Mouse (Mus musculus) forebrain, embryonic 10.5 days (tissue): Measurements from ENCODE around the gene Serinc2. TPM values are rescaled to one million over a fixed set of nuclear protein-coding genes. Genes with fewer than 3 reads are reported as not detected.

Experiments used
- DNase-seq: peaks from one replicate; pipeline ENCODE4 v3.0.0-alpha.2; 2017; ENCODE audit warnings: low spot score; ENCODE audit errors: extremely low spot score
- H3K27ac ChIP-seq: fragments of 300-500 bp; sonication (generic); 2 replicates; pipeline ENCODE4 v1.5.1; 2016; ENCODE audit warnings: mild to moderate bottlenecking
- H3K27me3 ChIP-seq: fragments of 300-500 bp; sonication (generic); 2 replicates; pipeline ENCODE4 v1.6.1; 2016; ENCODE audit warnings: mild to moderate bottlenecking; ENCODE audit not compliant: poor library complexity, severe bottlenecking
- H3K36me3 ChIP-seq: fragments of 300-500 bp; sonication (generic); replicated peaks from 2 replicates; pipeline ENCODE4 v1.6.1; 2016; ENCODE audit warnings: mild to moderate bottlenecking, moderate library complexity
- H3K4me1 ChIP-seq: fragments of 300-500 bp; sonication (generic); 2 replicates; pipeline ENCODE4 v1.6.1; 2016
- H3K4me3 ChIP-seq: fragments of 300-500 bp; sonication (generic); 2 replicates; pipeline ENCODE4 v1.5.1; 2016; ENCODE audit warnings: mild to moderate bottlenecking, moderate library complexity
- H3K9me3 ChIP-seq: fragments of 300-500 bp; sonication (generic); 2 replicates; pipeline ENCODE4 v1.6.1; 2016; ENCODE audit warnings: mild to moderate bottlenecking, moderate library complexity
- WGBS: fragments of 180-500 bp; shearing (Covaris S2); methylation state at CpG from one replicate; pipeline ENCODE4 v1.1.7; 2016; 5-methylcytosine and 5-hydroxymethylcytosine counted together
- polyA plus RNA-seq: library from polyadenylated mRNA; unstranded; fragments of >200 nt; fragmentation: Nextera tagmentation; extraction: Ambion mirVana; gene quantifications from 2 replicates; pipeline ENCODE4 v1.2.1, GENCODE M21; 2016

Gene Serinc2
- 53.3 and 63.2 TPM in 2 replicates for polyA plus RNA-seq

GRCm38 (mm10) chr4:130279105-130279504, at the start of gene Serinc2:
TSS of gene Serinc2 (minus strand) at chr4:130279205.
- H3K36me3 ChIP-seq: no peaks in the 10 kb centered on the region
- no peaks in the 10 kb centered on the region for H3K9me3 ChIP-seq
- H3K4me1 ChIP-seq: peaks cover 29% of the 10 kb centered on the region
- no peak within 1 kb of the TSS for H3K27ac ChIP-seq
- DNase-seq: no peak
- H3K27me3 ChIP-seq: peaks cover 69% of the 10 kb centered on the region
- H3K4me3 ChIP-seq: no peak within 1 kb of the TSS
- 69% methylated on average over 2 of the region's 2 CpGs for WGBS

- Histone ChIP-seq H3K9me3 (no peaks in the 10 kb centered on the region), H3K4me3 (no peak overlapping the region), H3K27me3 (no peaks in the 10 kb centered on the region), H3K4me1 (no peaks in the 10 kb centered on the region), H3K27ac (no peak overlapping the region), H3K36me3 (peaks cover 78% of the 10 kb centered on the region)
- DNase-seq: no peak
- 92% methylated on average over 9 of the region's 9 CpGs for WGBS
Measured at GRCm38 (mm10) chr4:130327366-130327765, 48.4 kb upstream of the Serinc2 start.

GRCm38 (mm10) chr4:130325446-130325845, 46.4 kb upstream of the Serinc2 start:
- H3K27ac ChIP-seq: no peak overlapping the region
- no peaks in the 10 kb centered on the region for H3K9me3 ChIP-seq
- no peaks in the 10 kb centered on the region for H3K27me3 ChIP-seq
- H3K36me3 ChIP-seq: peaks cover 85% of the 10 kb centered on the region
- no peaks in the 10 kb centered on the region for H3K4me1 ChIP-seq
- 93% methylated on average over 2 of the region's 2 CpGs for WGBS
- no peak for DNase-seq
- no peak overlapping the region for H3K4me3 ChIP-seq

DNA sequence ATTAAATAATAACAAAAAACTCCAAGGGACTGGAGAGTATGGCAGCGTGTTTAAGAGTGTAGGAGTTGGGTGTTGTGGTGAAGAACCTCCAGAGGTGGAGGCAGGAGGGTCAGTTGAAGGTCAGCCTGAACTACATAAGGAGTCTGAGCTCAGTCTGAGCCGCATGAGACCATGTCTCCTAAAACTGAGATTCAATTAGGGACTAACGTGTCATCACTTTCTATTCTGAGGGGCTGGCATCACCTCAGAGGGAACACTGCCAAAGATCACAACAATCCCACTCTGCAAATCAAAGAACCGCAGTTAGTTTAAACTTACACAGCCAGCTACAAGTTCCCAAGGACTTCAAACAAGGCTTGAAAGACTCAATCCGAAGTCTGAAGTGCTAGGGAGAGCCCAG, 44.6 kb upstream of the Serinc2 start:
- no peak for DNase-seq
- 92% methylated on average over 5 of the region's 5 CpGs for WGBS
- no peaks in the 10 kb centered on the region for H3K27me3 ChIP-seq
- H3K27ac ChIP-seq: no peak overlapping the region
- no peak overlapping the region for H3K4me3 ChIP-seq
- peaks cover 91% of the 10 kb centered on the region for H3K36me3 ChIP-seq
- H3K4me1 ChIP-seq: no peaks in the 10 kb centered on the region
- no peaks in the 10 kb centered on the region for H3K9me3 ChIP-seq

DNA sequence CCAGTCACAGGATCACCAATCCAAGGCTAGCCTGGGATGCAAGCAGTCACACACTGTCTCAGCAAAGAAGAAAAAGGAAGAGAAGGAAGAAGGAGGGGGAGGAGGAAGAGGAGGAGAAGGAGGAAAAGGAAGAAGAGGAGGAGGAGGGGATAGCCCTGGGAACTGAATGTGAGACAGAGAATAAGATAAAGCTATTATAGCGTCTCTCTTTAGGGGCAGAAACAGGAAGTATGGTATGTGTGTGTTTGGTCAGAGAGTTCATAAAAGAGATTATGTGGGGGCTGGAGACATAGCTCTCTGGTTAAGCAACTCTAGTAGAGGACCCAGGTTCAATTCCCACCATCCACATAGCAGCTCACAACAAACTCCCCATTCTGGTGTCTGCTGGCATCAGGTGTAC, 44.2 kb upstream of the Serinc2 start:
- WGBS: 84% methylated on average over 1 of the region's 1 CpGs
- Histone ChIP-seq H3K9me3 (no peaks in the 10 kb centered on the region), H3K27ac (no peak overlapping the region), H3K36me3 (peaks cover 91% of the 10 kb centered on the region), H3K4me1 (no peaks in the 10 kb centered on the region), H3K4me3 (no peak overlapping the region), H3K27me3 (no peaks in the 10 kb centered on the region)
- DNase-seq: no peak

DNA sequence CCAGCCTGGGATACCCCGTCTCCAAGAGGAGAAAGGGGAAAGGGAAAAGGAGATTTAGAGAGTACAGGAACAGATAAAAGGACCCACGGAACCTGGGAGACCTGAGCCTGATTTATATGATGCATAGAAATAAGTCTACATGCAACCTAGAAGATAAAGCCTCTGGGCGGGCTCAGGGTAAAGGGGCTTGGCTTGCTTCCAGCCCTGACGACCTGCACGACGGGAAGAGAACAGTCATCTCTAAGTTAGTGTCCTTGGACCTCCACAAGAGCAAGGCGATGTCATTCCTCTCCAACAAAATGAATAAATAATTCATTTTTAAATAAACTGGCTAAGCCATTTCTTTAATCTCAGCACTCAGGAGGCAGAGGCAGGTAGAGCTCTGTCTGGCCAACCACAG, 43.6 kb upstream of the Serinc2 start:
- Histone ChIP-seq H3K4me3 (no peak overlapping the region), H3K9me3 (no peaks in the 10 kb centered on the region), H3K27ac (no peak overlapping the region), H3K4me1 (no peaks in the 10 kb centered on the region), H3K36me3 (peaks cover 90% of the 10 kb centered on the region), H3K27me3 (no peaks in the 10 kb centered on the region)
- no peak for DNase-seq
- 94% methylated on average over 7 of the region's 7 CpGs for WGBS

- Histone ChIP-seq H3K27ac (no peak overlapping the region), H3K36me3 (peaks cover 90% of the 10 kb centered on the region), H3K4me3 (no peak overlapping the region), H3K9me3 (no peaks in the 10 kb centered on the region), H3K27me3 (no peaks in the 10 kb centered on the region), H3K4me1 (no peaks in the 10 kb centered on the region)
- 94% methylated on average over 7 of the region's 7 CpGs for WGBS
- DNase-seq: no peak
Measured at GRCm38 (mm10) chr4:130321640-130322039, 42.6 kb upstream of the Serinc2 start.

GRCm38 (mm10) chr4:130319564-130319963, 40.6 kb upstream of the Serinc2 start:
- peaks cover 5% of the 10 kb centered on the region; the same call in 1 of the 2 replicates for H3K4me1 ChIP-seq
- H3K9me3 ChIP-seq: no peaks in the 10 kb centered on the region
- H3K36me3 ChIP-seq: peaks cover 90% of the 10 kb centered on the region
- no peak for DNase-seq
- WGBS: 83% methylated on average over 7 of the region's 7 CpGs
- H3K27ac ChIP-seq: no peak overlapping the region
- no peak overlapping the region for H3K4me3 ChIP-seq
- H3K27me3 ChIP-seq: no peaks in the 10 kb centered on the region

GRCm38 (mm10) chr4:130318122-130318521, 39.1 kb upstream of the Serinc2 start:
- no peak for DNase-seq
- Histone ChIP-seq H3K9me3 (no peaks in the 10 kb centered on the region), H3K27me3 (no peaks in the 10 kb centered on the region), H3K4me1 (peaks cover 5% of the 10 kb centered on the region; the same call in 1 of the 2 replicates), H3K36me3 (peaks cover 85% of the 10 kb centered on the region), H3K27ac (no peak overlapping the region), H3K4me3 (no peak overlapping the region)
- 73% methylated on average over 3 of the region's 3 CpGs for WGBS

GRCm38 (mm10) chr4:130316691-130317090, 37.7 kb upstream of the Serinc2 start:
- WGBS: 87% methylated on average over 10 of the region's 10 CpGs
- DNase-seq: no peak

DNA sequence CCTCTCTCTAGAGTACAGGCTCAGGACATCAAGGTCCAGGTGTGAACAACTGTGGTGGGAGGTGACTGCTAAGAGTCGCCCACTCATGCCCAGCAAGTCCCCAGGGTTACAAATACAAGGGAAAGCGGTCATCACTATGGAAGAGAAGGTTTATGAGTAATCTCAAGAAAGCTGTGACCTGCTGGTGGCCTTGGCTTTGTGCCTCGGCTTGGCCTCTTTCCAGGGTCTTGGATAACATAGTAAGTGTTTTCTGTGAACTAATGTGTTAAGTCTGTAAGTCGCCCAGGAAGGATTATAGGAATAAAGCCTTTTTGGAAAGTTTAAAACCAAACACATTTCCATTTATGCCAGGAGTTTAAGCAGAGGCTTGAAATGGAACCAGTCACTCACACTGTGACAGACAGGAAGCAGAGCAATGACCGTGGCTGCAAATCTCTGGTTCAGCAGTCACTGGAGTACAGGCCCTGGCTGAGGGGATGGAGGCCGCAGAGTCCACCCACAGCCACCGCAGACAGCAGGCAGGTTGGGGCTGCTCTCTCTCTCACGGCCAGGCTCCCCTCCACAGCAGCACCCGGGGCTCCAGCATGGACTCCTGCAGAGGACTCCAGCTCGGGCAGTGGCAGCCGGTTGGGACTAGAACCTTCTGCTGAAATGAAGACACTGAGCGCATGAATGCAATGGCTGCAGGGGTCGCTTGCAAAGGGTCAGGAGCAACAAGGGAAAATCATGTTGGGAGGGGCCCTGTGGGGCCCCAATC, 36.9 kb upstream of the Serinc2 start:
- Histone ChIP-seq H3K27ac (no peak overlapping the region), H3K4me1 (peaks cover 5% of the 10 kb centered on the region; the same call in 1 of the 2 replicates), H3K9me3 (no peaks in the 10 kb centered on the region), H3K27me3 (peaks cover 12% of the 10 kb centered on the region), H3K4me3 (no peak overlapping the region), H3K36me3 (peaks cover 65% of the 10 kb centered on the region)
- DNase-seq: no peak
- 82% methylated on average over 13 of the region's 13 CpGs for WGBS

More at GRCm38 (mm10) chr4:130316691-130317090, 37.7 kb upstream of the Serinc2 start:
- peaks cover 4% of the 10 kb centered on the region; the same call in 1 of the 2 replicates for H3K27me3 ChIP-seq
- peaks cover 5% of the 10 kb centered on the region; the same call in 1 of the 2 replicates for H3K4me1 ChIP-seq
- H3K9me3 ChIP-seq: no peaks in the 10 kb centered on the region
- no peak overlapping the region for H3K4me3 ChIP-seq
- no peak overlapping the region for H3K27ac ChIP-seq
- peaks cover 70% of the 10 kb centered on the region for H3K36me3 ChIP-seq

DNA sequence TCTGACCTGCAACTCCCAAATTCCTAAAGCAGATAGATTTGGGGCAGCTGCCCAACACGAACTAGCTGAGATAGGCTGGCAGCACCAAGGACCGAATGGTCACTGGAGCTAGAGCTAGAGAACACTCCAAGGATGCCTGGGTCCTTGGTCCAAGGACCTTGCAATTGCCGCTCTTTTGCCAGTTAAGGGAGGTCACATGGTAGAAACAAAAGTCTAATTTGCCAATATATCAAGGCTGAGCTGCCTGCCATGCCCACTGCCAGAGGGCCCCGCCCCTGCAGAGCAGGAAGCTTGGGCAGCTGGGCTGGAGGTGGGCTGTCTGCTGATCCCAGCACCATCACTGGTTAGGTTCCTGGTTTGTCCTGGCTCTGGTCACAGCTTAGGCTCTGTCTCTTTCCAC, 34.5 kb upstream of the Serinc2 start:
- no peak overlapping the region for H3K27ac ChIP-seq
- H3K4me3 ChIP-seq: no peak overlapping the region
- H3K9me3 ChIP-seq: no peaks in the 10 kb centered on the region
- DNase-seq: no peak
- peaks cover 36% of the 10 kb centered on the region for H3K27me3 ChIP-seq
- peaks cover 46% of the 10 kb centered on the region for H3K36me3 ChIP-seq
- 90% methylated on average over 4 of the region's 4 CpGs for WGBS
- peaks cover 14% of the 10 kb centered on the region for H3K4me1 ChIP-seq

DNA sequence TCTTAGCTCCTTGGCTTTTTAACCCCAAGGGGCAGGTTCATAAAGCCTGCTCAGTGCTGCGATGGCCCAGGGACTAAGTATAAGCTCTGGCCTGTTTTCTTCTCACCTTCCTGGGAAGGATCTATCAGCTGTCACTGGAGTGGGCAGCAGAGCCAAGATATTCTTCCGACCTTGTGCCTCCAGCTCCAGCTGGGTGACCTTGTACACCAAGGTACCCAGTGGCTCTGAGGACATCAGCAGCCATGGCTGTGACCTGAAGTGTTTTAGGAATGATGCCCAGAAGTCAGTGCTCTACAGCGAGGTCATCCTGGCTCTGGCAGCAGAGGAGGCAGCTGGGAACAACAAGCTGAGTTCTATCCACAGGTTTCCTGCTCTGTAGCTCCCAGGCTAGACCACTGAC, 33.5 kb upstream of the Serinc2 start:
- DNase-seq: no peak
- H3K9me3 ChIP-seq: no peaks in the 10 kb centered on the region
- peaks cover 37% of the 10 kb centered on the region for H3K36me3 ChIP-seq
- H3K4me1 ChIP-seq: peaks cover 24% of the 10 kb centered on the region
- H3K4me3 ChIP-seq: no peak overlapping the region
- WGBS: 82% methylated on average over 3 of the region's 3 CpGs
- H3K27ac ChIP-seq: no peak overlapping the region
- peaks cover 46% of the 10 kb centered on the region for H3K27me3 ChIP-seq
